Mouse (Mus musculus) CD8-positive naive resting alpha-beta T cell, adult 2 months (primary cell): ENCODE measurements around the gene Lyrm9.
"Not testable (repeated sequence)": the region's sequence is repeated elsewhere in the genome, so short reads cannot be mapped to it uniquely, and the experiment has no call there.

Experiments used
- DNase-seq, 2 experiments: peaks; one replicate each; pipeline ENCODE4 v3.0.0; 2022; ENCODE audit warnings: low read depth in 2 of 2, low spot score in 2 of 2

Gene Lyrm9

GRCm38 (mm10) chr11:78849859-78850258 is 23.5 kb downstream of the Lyrm9 start:
- DNase-seq: no peak

- no peak for DNase-seq
These were observed 25.0 kb downstream of the Lyrm9 start for GRCm38 (mm10) chr11:78851216-78851870.

- DNase-seq: no peak
These were observed 25.5 kb downstream of the Lyrm9 start for GRCm38 (mm10) chr11:78851871-78852265.

- no peak for DNase-seq
These were observed 26.1 kb downstream of the Lyrm9 start for GRCm38 (mm10) chr11:78852529-78852928.

- peak; percentile 63 to 74 for DNase-seq
These were observed 29.9 kb downstream of the Lyrm9 start for GRCm38 (mm10) chr11:78856310-78856709.

- no peak for DNase-seq
These were observed 31.2 kb downstream of the Lyrm9 start for GRCm38 (mm10) chr11:78857611-78858010.

- no peak for DNase-seq
These were observed 37.5 kb downstream of the Lyrm9 start for GRCm38 (mm10) chr11:78863898-78864297.

- DNase-seq: peak; percentile 13 to 24
These were observed 38.3 kb downstream of the Lyrm9 start for GRCm38 (mm10) chr11:78864567-78865278.

- no peak for DNase-seq
These were observed 38.9 kb downstream of the Lyrm9 start for GRCm38 (mm10) chr11:78865314-78865713.

- no peak for DNase-seq
These were observed 40.1 kb downstream of the Lyrm9 start for GRCm38 (mm10) chr11:78866486-78866885.

GRCm38 (mm10) chr11:78867696-78868095 is 41.3 kb downstream of the Lyrm9 start:
- DNase-seq: no peak

GRCm38 (mm10) chr11:78869205-78869604 is 42.8 kb downstream of the Lyrm9 start:
- not testable (repeated sequence) for DNase-seq

GRCm38 (mm10) chr11:78870891-78871290 is 44.5 kb downstream of the Lyrm9 start:
- DNase-seq: no peak

- DNase-seq: no peak
These were observed 46.4 kb downstream of the Lyrm9 start for GRCm38 (mm10) chr11:78872782-78873181.

- DNase-seq: no peak
These were observed 53.3 kb downstream of the Lyrm9 start for GRCm38 (mm10) chr11:78879727-78880126.

GRCm38 (mm10) chr11:78886693-78887092 is 60.3 kb downstream of the Lyrm9 start:
- DNase-seq: no peak

GRCm38 (mm10) chr11:78887102-78887971 is 61.0 kb downstream of the Lyrm9 start:
- DNase-seq: peak in 1 of 2 experiments; percentile 1

- no peak for DNase-seq
These were observed 62.8 kb downstream of the Lyrm9 start for GRCm38 (mm10) chr11:78889156-78889555.
